Mouse (Mus musculus) liver, adult 2 months (tissue): Measurements from ENCODE around the gene Rasal2. TPM values are rescaled to one million over a fixed set of nuclear protein-coding genes. Genes with fewer than 3 reads are reported as not detected.
"Not testable (repeated sequence)": the region's sequence is repeated elsewhere in the genome, so short reads cannot be mapped to it uniquely, and the experiment has no call there.

Source experiments
- DNase-seq: peaks from one replicate; pipeline ENCODE4 v3.0.0-alpha.2; 2011; ENCODE audit warnings: low read depth, low spot score; ENCODE audit errors: extremely low read depth
- H3K27ac ChIP-seq: fragments of 200-500 bp; replicated peaks from 2 replicates; pipeline ENCODE4 v1.5.1; 2012; ENCODE audit warnings: low read depth, mild to moderate bottlenecking, control low read depth, inconsistent platforms, low read length; ENCODE audit not compliant: insufficient read depth
- H3K27me3 ChIP-seq: fragments of 200-500 bp; 2 replicates; pipeline ENCODE4 v1.6.1; 2012; ENCODE audit warnings: mild to moderate bottlenecking, moderate library complexity, low read length, inconsistent platforms; ENCODE audit not compliant: control insufficient read depth, insufficient read depth
- H3K36me3 ChIP-seq: fragments of 200-500 bp; 2 replicates; pipeline ENCODE4 v1.6.1; 2012; ENCODE audit warnings: low read length, inconsistent platforms; ENCODE audit not compliant: control insufficient read depth, insufficient read depth
- H3K4me1 ChIP-seq: fragments of 200-500 bp; 2 replicates; pipeline ENCODE4 v1.6.1; 2011; ENCODE audit warnings: low read length; ENCODE audit not compliant: control insufficient read depth, insufficient read depth
- H3K4me3 ChIP-seq: fragments of 200-500 bp; 2 replicates; pipeline ENCODE4 v1.5.1; 2011; ENCODE audit warnings: low read depth, mild to moderate bottlenecking, control low read depth, low read length, moderate library complexity; ENCODE audit not compliant: insufficient read depth
- H3K79me2 ChIP-seq: fragments of 200-500 bp; 2 replicates; pipeline ENCODE4 v1.6.1; 2012; ENCODE audit warnings: inconsistent platforms, mild to moderate bottlenecking, low read length, moderate library complexity; ENCODE audit not compliant: control insufficient read depth, insufficient read depth
- H3K9ac ChIP-seq: fragments of 200-500 bp; 2 replicates; pipeline ENCODE4 v1.6.1; 2012; ENCODE audit warnings: low read depth, mild to moderate bottlenecking, control low read depth, inconsistent platforms, low read length
- CTCF ChIP-seq: fragments of 200-500 bp; IDR thresholded peaks from 2 replicates; pipeline ENCODE4 v1.5.1; 2011; ENCODE audit warnings: low read depth, low read length, control low read depth
- POLR2A ChIP-seq: fragments of 200-500 bp; IDR thresholded peaks from 2 replicates; pipeline ENCODE4 v1.6.1; 2011; ENCODE audit warnings: low read length, control low read depth; ENCODE audit not compliant: insufficient read depth; ENCODE audit errors: extremely low read depth
- WGBS: fragments of 180-500 bp; shearing (Covaris S2); methylation state at CpG from one replicate; pipeline ENCODE4 v1.1.7; 2018; 5-methylcytosine and 5-hydroxymethylcytosine counted together
- polyA plus RNA-seq: library from polyadenylated mRNA; depleted of rRNA; stranded (reverse); fragments of >200 nt; gene quantifications from 2 replicates; pipeline ENCODE4 v1.2.3, GENCODE M21; 2012
- total RNA-seq: library from RNA; depleted of rRNA; stranded (reverse); fragments of >200 nt; gene quantifications from 2 replicates; pipeline ENCODE4 v1.2.3, GENCODE M21; 2014

The Rasal2 gene
- total and polyA plus RNA-seq, 2 experiments = 1.2 to 10.2 TPM

DNA sequence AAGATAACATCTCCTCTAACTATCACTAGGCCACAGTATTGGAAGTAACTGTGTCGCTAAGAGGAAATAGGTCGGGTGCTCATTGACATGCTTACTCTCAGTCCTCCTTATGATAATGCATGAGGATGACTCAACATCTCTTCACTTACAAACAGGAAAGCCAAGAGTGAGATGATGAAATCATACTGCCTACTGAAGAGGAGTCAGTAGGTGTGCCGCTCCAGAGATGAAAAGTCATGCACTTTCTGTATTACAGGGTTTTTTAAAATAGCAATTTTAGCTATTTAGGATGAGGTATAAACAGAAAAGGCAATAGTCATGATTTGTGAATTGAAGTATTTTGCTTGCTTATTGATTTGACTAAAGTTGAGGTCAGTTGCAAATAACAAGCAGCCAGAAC is 164.3 kb downstream of the Rasal2 start:
- no peak overlapping the region for H3K4me3 ChIP-seq
- no peak overlapping the region for H3K9ac ChIP-seq
- TF ChIP-seq POLR2A (no peak), CTCF (no peak)
- 12% methylated on average over 3 of the region's 3 CpGs for WGBS
- no peak overlapping the region for H3K27ac ChIP-seq
- peaks cover 2% of the 10 kb centered on the region; the same call in 1 of the 2 replicates for H3K4me1 ChIP-seq
- no peaks in the 10 kb centered on the region; the same call in 1 of the 2 replicates for H3K79me2 ChIP-seq
- no peaks in the 10 kb centered on the region for H3K36me3 ChIP-seq
- DNase-seq = peak; percentile 61
- H3K27me3 ChIP-seq = no peaks in the 10 kb centered on the region

DNA sequence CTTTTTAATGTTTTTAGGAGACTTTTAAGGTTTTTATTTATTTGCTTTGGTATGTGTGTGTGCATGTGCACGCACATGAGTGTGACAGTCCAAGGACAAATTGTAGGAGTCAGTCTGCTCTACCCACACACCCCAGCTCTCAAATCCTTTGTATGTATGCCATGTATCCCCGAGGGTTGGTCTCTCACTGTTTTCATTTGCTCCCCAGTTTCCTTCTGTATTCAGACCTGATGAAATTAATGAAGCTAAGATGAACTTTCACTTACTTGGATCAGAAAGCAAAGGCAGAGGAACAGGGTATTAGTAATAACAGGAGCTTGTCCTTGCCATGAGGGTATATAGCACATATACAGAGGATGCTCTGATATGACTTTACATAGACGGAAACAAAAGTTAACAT is 165.1 kb downstream of the Rasal2 start:
- Histone ChIP-seq H3K4me3 (no peak overlapping the region), H3K36me3 (no peaks in the 10 kb centered on the region), H3K4me1 (peaks cover 2% of the 10 kb centered on the region; the same call in 1 of the 2 replicates), H3K9ac (no peak overlapping the region), H3K27me3 (no peaks in the 10 kb centered on the region), H3K79me2 (no peaks in the 10 kb centered on the region), H3K27ac (no peak overlapping the region)
- 55% methylated on average over 3 of the region's 3 CpGs for WGBS
- TF ChIP-seq CTCF (no peak), POLR2A (no peak)
- peak; percentile 27 for DNase-seq

DNA sequence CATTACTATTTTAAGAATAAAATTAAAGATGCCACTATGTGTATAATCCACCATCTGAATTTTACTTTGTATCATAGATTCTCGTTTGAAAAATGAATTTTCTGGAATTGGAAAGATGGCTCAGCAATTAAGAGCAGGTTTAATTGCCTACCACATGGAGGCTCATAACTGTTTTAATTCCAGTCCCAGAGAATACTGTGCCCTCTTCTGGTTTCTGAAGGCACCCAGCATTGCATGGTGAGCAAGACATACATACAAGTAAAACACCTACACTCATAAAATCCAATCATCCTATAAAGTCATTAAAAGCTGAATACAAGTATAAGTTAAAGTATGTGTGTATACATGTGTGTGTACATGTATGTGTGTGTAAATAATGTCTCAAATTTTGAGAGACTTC is 165.6 kb downstream of the Rasal2 start:
- DNase-seq = no peak
- Histone ChIP-seq H3K27ac (no peak overlapping the region), H3K4me3 (no peak overlapping the region), H3K27me3 (no peaks in the 10 kb centered on the region), H3K79me2 (no peaks in the 10 kb centered on the region), H3K36me3 (no peaks in the 10 kb centered on the region), H3K9ac (no peak overlapping the region), H3K4me1 (peaks cover 2% of the 10 kb centered on the region; the same call in 1 of the 2 replicates)
- no peak for TF ChIP-seq CTCF
- no peak for TF ChIP-seq POLR2A
- 90% methylated on average over 1 of the region's 1 CpGs for WGBS

- H3K4me1 ChIP-seq = peaks cover 2% of the 10 kb centered on the region; the same call in 1 of the 2 replicates
- H3K79me2 ChIP-seq = no peaks in the 10 kb centered on the region; the same call in 1 of the 2 replicates
- WGBS = 73% methylated on average over 5 of the region's 5 CpGs
- TF ChIP-seq POLR2A (no peak), CTCF (no peak)
- H3K4me3 ChIP-seq = no peak overlapping the region
- no peaks in the 10 kb centered on the region for H3K36me3 ChIP-seq
- no peak for DNase-seq
- H3K9ac ChIP-seq = no peak overlapping the region
- H3K27me3 ChIP-seq = no peaks in the 10 kb centered on the region
- H3K27ac ChIP-seq = no peak overlapping the region
Measured at GRCm38 (mm10) chr1:157244453-157244790, 168.0 kb downstream of the Rasal2 start.

DNA sequence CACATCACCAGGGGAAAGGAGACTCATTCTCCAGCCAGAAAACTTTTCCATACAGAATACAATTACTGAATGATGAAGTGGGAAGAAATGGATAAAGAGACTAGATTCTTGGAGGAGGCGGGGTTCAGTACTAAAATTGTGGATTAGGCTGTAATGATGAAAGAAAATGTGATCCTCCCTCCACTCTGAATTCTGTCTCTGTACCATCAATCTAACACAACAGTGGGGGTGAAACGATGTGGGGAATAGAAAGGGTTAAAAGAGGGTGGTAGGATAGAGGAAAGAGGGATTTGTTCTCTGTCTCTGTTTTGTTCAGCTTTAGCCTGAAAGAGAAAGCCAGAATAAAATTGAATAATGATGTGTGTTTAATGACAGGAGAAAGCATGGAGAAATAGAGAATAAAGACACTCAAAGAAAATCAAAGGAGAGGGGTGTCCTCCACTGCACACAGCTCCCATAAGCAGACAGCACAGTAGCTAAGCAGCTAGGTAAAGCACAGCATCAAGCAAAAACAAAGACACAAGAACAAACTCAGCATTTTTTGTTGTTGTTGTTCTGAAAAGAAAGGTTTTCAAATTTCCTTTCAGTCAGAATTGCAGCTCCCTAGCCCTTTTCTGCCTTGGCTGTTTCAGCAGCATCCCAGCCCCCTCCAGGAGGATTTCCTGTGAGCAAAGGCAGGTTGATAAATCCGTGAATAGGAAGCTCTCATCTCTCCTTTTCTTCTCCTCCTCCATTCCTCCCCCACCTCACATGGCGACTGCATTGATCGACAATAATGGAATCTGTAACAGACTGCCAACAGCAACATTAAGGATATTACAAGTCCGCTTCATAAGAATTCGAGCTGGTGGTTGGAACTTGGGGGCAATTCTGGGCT is 168.6 kb downstream of the Rasal2 start:
- H3K36me3 ChIP-seq = no peaks in the 10 kb centered on the region
- DNase-seq = no peak
- peaks cover 2% of the 10 kb centered on the region; the same call in 1 of the 2 replicates for H3K4me1 ChIP-seq
- no peak overlapping the region for H3K9ac ChIP-seq
- H3K4me3 ChIP-seq = no peak overlapping the region
- no peak for TF ChIP-seq POLR2A
- no peak for TF ChIP-seq CTCF
- no peaks in the 10 kb centered on the region for H3K27me3 ChIP-seq
- H3K79me2 ChIP-seq = no peaks in the 10 kb centered on the region; the same call in 1 of the 2 replicates
- H3K27ac ChIP-seq = no peak overlapping the region
- WGBS = 69% methylated on average over 7 of the region's 7 CpGs

- H3K4me3 ChIP-seq = no peak overlapping the region
- no peak for TF ChIP-seq CTCF
- no peak for TF ChIP-seq POLR2A
- no peaks in the 10 kb centered on the region for H3K4me1 ChIP-seq
- H3K27ac ChIP-seq = no peak overlapping the region
- no peaks in the 10 kb centered on the region for H3K36me3 ChIP-seq
- H3K79me2 ChIP-seq = no peaks in the 10 kb centered on the region; the same call in 1 of the 2 replicates
- DNase-seq = no peak
- WGBS = 100% methylated on average over 1 of the region's 1 CpGs
- no peaks in the 10 kb centered on the region for H3K27me3 ChIP-seq
- H3K9ac ChIP-seq = no peak overlapping the region
Measured at GRCm38 (mm10) chr1:157239687-157240086, 172.7 kb downstream of the Rasal2 start.

GRCm38 (mm10) chr1:157236650-157237344 is 175.6 kb downstream of the Rasal2 start:
- not testable (repeated sequence) for H3K9ac ChIP-seq, H3K36me3 ChIP-seq, H3K4me1 ChIP-seq, H3K27me3 ChIP-seq, DNase-seq, H3K79me2 ChIP-seq, H3K4me3 ChIP-seq, H3K27ac ChIP-seq
- 94% methylated on average over 4 of the region's 4 CpGs for WGBS
